Mouse (Mus musculus) adrenal gland, postnatal 36 days (tissue): ENCODE data around the gene Zfp882. TPM values are rescaled to one million over a fixed set of nuclear protein-coding genes. Genes with fewer than 3 reads are reported as not detected.
"Not testable (repeated sequence)": the region's sequence is repeated elsewhere in the genome, so short reads cannot be mapped to it uniquely, and the experiment has no call there.

Experiments
- DNase-seq, 2 experiments: peaks; one replicate each; pipeline ENCODE4 v3.0.0; 2021; ENCODE audit warnings: mixed read lengths in 1 of 2
- long read RNA-seq, 2 experiments: library from polyadenylated mRNA; stranded (forward); transcript quantifications; one replicate each; pipeline ENCODE4 v2.0.0; 2021; ENCODE audit warnings: borderline sequencing depth in 2 of 2
- total RNA-seq, 2 experiments: library from RNA; stranded (reverse); gene quantifications; 2 replicates each; pipeline ENCODE4 v1.2.3; 2021

Gene Zfp882
- 1 to 10 TPM; 5.7 to 6.5 TPM for total RNA-seq
- long read RNA-seq, experiment 1, partial matches to known transcripts: 0 of 1 reads
- long read RNA-seq, experiment 1, other reads (novel, unspliced or antisense): 0 of 1 reads
- long read RNA-seq, experiment 2: 0 reads

- DNase-seq: peak; percentile 90 to 93
Observed at GRCm38 (mm10) chr8:71908309-71909261, at the start of gene Zfp882, which contains the start of gene Zfp617. Gene Zfp882, plus strand, starts transcription at chr8:71908608. Gene Zfp617, plus strand, starts transcription at chr8:71908635.

- DNase-seq: not testable (repeated sequence)
Observed at GRCm38 (mm10) chr8:71861551-71861950, 46.9 kb upstream of the Zfp882 start.

- not testable (repeated sequence) for DNase-seq
Observed at GRCm38 (mm10) chr8:71862038-71862437, 46.4 kb upstream of the Zfp882 start.

- DNase-seq: peak; percentile 79 to 80
Observed at GRCm38 (mm10) chr8:71881618-71882274, 26.7 kb upstream of the Zfp882 start, which contains the start of gene Zfp709. Gene Zfp709, plus strand, starts transcription at chr8:71882019.

- DNase-seq: not testable (repeated sequence)
Observed at GRCm38 (mm10) chr8:71900666-71901065, 7.7 kb upstream of the Zfp882 start.

- DNase-seq: not testable (repeated sequence)
Observed at GRCm38 (mm10) chr8:71903084-71903483, 5.3 kb upstream of the Zfp882 start.

GRCm38 (mm10) chr8:71906809-71907208 lies 1.6 kb upstream of the Zfp882 start:
- no peak for DNase-seq

- no peak for DNase-seq
Observed at GRCm38 (mm10) chr8:71907798-71908257, 580 bp upstream of the Zfp882 start.

- DNase-seq: no peak
Observed at GRCm38 (mm10) chr8:71912286-71912685, 3.9 kb downstream of the Zfp882 start.

- peak; percentile 96 for DNase-seq
Observed at GRCm38 (mm10) chr8:71922567-71923401, 14.4 kb downstream of the Zfp882 start.

GRCm38 (mm10) chr8:71925791-71926190 lies 17.4 kb downstream of the Zfp882 start:
- DNase-seq: no peak

GRCm38 (mm10) chr8:71926551-71926950 lies 18.1 kb downstream of the Zfp882 start:
- DNase-seq: peak; percentile 16 to 52

- DNase-seq: no peak
Observed at GRCm38 (mm10) chr8:71927779-71928178, 19.4 kb downstream of the Zfp882 start.

GRCm38 (mm10) chr8:71938037-71938436 lies 29.6 kb downstream of the Zfp882 start:
- not testable (repeated sequence) for DNase-seq

- DNase-seq: no peak
Observed at GRCm38 (mm10) chr8:71940293-71941208, 32.1 kb downstream of the Zfp882 start.

- no peak for DNase-seq
Observed at GRCm38 (mm10) chr8:71941776-71942175, 33.4 kb downstream of the Zfp882 start.

GRCm38 (mm10) chr8:71948624-71949023 lies 40.2 kb downstream of the Zfp882 start:
- DNase-seq: no peak

GRCm38 (mm10) chr8:71950482-71951221 lies 42.2 kb downstream of the Zfp882 start, which contains the start of gene Zfp961:
Gene Zfp961, plus strand, starts transcription at chr8:71951038.
- DNase-seq: peak; percentile 97 to 98

- DNase-seq: peak; percentile 5 to 9
Observed at GRCm38 (mm10) chr8:71951436-71952161, 43.2 kb downstream of the Zfp882 start.
